Mouse (Mus musculus): ENCODE measurements around the gene Vat1l. TPM values are rescaled to one million over a fixed set of nuclear protein-coding genes. Genes with fewer than 3 reads are reported as not detected.

The Vat1l gene
- total RNA-seq, 2 experiments from 2014 or later: not detected

DNA sequence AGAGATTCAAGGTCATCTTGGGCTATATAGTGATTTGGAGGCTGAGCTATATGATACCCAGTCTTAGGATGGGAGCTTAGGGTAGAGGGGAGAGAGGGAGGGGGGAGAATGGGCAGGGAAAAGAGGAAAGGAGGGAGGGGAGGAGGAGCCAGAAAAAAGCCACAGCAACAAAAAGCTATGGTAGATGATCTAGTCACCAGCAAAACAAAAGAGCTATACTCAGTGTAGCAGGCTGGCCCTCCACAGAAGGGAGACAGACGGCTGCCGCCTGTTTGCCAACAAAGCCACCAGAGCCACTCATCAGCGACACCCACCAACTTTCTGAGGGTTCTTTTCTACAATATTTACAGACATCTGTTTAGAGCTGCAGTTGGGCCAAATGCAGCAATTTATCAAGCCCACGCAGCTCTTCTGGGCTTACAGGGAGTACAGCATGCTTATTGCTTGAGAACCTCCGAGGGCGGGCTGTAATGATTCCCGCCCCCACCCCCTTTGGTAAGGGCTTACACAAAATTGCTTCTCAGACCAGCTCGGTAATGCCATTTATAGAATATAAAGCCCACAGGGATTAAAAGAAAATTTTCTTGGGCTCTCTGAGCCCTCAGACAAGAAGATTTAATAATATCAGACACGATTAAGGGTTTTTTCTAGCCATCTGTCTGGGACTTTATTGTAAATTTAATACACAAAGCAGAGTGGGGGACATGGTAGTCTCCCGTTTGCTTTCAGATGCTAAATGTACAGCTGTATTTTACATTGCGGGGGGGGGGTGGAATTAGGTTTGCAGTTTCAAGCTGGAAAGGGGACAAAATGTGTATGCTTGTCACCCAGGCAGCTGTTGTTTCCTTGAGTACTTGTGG lies 89.7 kb downstream of the Vat1l start:
- no peak for ATAC-seq (replicated peaks; ENCODE audit: low FRiP score, low TSS enrichment, poor library complexity, severe bottlenecking)

DNA sequence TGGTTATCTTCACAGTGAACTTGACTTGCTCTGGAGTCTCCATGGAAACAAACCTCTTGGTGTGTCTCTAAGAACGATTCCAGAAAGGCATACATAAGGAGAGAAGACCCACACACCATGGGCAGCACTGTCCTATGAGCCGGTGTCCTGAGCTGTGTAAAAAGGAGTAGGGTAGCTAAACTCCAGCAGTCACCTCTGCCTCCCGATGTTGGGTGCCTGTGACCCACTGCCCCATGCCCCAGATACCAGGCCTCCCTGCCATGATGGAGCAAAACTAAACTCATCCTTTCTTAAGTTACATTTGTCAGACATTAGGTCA lies 90.3 kb downstream of the Vat1l start:
- ATAC-seq (replicated peaks; ENCODE audit: low FRiP score, low TSS enrichment, poor library complexity, severe bottlenecking): no peak

DNA sequence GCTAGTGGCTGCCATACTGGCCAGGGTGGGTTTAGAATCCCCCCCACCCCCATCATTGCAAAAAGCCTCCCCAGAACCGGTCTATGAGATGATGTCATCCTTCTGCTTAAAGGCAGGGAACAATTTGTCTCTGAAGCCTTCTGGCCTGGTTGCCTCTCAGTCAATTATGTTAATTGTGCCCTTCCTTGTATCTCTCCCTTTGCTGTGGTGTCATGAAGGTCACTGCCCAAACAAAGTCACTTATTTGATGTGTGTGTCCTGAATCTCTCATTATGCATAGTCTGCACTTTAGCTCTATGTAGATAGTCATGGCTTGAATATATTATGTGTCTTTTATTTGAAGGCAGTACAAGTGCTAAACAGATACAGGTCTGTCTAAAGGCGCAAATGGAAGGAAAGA lies 92.8 kb downstream of the Vat1l start:
- ATAC-seq (replicated peaks; ENCODE audit: low FRiP score, low TSS enrichment, poor library complexity, severe bottlenecking): no peak

DNA sequence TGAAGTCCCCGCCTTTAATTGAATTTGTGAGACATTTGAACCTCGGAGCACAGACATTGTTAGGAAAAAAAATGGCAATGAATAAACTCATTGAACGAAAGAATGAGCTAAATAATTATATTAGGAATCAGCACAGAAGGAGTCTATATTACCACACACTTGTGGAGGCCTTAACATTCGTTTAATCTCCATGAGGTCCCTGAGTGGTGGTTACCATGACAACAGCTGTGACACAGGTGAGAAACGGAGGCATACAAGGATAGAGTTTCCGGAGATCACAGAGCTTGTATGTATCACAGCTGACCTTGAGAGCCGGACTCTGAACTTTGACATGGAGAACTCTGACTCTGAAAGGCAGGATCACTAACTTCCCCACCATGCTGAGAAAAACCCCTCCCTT lies 94.7 kb downstream of the Vat1l start:
- no peak for ATAC-seq (replicated peaks; ENCODE audit: low FRiP score, low TSS enrichment, poor library complexity, severe bottlenecking)

DNA sequence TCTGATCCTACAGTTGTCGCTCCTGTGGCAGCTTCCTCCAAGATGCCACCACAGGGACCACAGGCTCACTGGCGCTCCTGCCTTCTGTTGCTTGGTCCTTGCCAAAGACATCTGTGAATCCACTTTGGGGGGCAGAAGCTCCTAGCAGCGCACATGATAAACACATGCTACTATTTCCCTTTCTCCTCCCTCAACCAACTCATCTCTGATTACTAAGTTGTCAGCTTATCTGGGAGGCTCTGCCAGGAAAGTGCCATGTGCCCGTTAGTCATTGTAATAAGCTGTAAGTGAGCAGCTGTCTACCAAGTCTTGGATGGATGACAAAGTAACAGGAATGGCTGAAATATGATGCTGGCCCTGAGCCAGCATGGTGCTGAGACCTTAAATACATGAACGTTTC lies 100.9 kb downstream of the Vat1l start:
- no peak for ATAC-seq (replicated peaks; ENCODE audit: low FRiP score, low TSS enrichment, poor library complexity, severe bottlenecking)

DNA sequence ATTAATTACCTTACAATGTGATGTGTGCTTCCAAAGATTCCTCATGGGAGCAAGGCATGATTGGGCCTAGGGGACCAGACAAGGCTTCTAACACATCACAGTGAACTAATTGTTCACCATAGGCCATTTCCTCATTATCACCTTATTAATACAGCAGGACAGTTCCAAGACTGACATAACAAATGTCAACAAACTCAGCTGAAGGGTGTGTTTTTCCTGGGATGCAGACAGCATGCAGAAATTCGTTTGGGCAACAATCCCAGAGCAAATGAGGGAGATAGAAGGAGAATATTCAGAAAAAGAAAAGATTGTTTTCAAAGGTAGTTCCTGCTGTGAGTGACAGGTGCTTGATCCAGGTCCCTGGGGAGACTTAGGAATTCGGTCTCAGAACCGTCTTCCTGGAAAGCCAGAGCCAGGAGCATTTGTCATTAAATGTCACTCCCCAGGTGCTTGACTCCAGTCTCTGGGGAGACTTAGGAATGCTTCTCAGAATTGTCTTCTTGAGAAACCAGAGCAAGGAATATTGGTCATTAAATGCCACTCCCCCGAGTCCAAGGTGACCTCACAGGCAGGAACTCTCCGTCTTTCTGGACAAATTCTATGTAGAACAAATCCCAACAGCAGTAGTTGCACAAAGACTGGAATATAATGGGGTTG lies 109.4 kb downstream of the Vat1l start:
- no peak for ATAC-seq (replicated peaks; ENCODE audit: low FRiP score, low TSS enrichment, poor library complexity, severe bottlenecking)

DNA sequence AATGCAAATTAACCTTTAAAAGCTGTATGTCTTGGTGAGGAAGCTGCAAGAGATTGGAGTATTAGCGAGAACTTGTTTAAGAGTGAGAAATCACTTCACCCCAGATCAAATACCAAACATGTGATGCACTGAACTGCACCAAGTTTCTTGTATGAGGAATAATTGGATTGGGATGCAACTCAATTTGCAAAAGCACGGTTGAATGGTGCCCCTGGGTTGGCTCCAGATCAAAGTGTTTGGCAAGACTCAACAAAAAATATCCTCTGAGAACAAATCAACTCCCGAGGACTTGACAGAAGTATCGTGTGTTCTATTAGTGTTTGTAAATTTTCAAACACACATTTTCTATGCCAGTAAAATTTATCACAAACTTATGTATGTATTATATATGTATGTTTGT lies 112.7 kb downstream of the Vat1l start:
- no peak for ATAC-seq (replicated peaks; ENCODE audit: low FRiP score, low TSS enrichment, poor library complexity, severe bottlenecking)

DNA sequence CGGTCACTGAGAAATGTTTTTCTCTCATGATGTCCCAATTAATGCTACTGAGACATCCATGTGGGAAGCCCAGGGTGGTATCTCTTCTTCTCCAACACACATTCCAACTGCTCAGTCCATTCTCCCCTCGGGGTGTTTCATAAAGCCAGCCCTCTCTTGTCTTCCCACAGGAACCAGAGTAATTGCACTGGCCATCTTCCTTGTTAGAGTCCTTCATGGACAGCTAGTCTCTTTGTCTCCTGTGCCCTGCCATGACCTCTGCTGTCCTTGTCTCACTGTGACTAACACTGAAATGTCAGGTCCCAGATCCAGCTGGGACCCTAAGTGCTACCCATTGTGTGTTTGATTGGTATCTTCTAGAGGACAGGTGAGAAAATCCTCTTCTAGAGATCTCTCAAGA lies 116.7 kb downstream of the Vat1l start:
- no peak for ATAC-seq (replicated peaks; ENCODE audit: low FRiP score, low TSS enrichment, poor library complexity, severe bottlenecking)

DNA sequence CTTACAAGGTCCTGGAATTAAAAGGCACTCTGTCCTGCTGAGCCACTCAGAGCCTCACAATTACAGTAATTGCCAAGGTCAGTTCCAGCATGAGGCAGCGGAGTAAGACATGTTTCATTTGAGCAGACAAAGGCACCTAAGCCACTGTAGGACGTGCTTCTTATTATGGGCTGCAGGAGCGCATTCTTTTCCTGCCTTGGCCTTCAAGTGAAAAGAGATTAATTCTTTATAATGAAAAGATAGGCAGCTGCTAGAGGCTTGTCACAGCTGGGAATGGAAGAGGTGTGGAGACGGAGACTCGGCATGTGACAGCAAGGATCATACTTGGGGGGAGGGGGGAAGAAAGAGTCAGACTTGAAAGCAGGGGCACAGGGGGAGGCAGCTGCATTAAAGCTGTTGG lies 126.5 kb downstream of the Vat1l start:
- no peak for ATAC-seq (replicated peaks; ENCODE audit: low FRiP score, low TSS enrichment, poor library complexity, severe bottlenecking)

DNA sequence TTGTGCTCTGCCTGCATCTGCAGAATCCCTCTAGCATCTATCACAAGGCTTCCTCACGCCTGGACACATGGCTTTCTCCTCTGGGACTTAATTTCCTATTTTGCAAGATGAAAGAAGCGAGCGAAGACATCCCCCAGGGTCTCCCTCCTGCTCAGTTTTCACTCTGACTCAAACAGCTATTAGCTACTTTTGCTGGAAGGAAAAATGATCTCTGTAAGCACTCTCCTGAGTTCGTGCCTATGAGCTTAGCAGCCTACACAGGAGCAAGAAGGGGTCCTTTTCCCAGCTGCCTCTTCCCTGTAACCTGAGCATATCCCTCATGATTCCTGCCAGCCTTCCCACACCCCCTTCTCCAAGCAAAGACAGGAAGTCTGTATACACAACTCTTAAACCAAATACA lies 127.5 kb downstream of the Vat1l start:
- no peak for ATAC-seq (replicated peaks; ENCODE audit: low FRiP score, low TSS enrichment, poor library complexity, severe bottlenecking)

DNA sequence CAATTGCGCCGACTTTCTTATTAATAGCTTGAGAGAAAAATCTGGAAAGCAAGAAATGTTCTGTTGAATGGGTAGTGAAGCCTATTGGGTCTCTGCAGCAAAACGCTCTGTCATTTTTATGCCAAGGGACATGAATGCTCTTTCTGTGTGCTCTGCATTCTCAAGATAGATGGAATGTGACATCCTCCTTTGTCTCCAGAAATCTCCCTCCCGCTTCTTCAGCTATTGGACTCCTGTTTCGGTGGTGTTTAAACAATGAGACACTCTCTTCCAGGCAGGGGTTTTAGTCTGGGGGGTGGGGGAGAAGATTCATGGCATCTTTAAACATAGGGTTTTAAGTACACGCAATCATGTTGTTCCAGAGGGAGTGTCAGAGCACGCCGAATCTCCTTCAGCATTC lies 130.3 kb downstream of the Vat1l start:
- ATAC-seq (replicated peaks; ENCODE audit: low FRiP score, low TSS enrichment, poor library complexity, severe bottlenecking): no peak

DNA sequence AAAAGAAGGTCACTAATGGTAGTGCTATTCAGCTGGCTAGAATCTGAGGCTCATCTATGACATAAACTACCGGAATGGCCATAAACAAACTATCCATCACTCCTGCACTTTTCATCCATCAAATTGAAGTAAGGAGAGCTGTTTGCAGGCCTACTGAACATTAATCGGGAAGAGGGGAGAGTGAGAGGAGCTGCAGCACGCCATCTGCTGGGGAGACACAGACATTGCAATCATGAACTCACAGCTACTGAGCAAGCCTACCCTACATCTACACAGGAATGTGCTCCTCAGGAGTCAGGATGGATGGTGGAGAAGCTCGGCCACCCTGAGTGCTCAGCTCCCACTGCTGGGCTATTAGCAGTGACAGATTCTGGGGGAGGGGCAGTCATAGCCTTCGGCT lies 136.9 kb downstream of the Vat1l start:
- ATAC-seq (replicated peaks; ENCODE audit: low FRiP score, low TSS enrichment, poor library complexity, severe bottlenecking): no peak; the same call in 1 of the 2 replicates

DNA sequence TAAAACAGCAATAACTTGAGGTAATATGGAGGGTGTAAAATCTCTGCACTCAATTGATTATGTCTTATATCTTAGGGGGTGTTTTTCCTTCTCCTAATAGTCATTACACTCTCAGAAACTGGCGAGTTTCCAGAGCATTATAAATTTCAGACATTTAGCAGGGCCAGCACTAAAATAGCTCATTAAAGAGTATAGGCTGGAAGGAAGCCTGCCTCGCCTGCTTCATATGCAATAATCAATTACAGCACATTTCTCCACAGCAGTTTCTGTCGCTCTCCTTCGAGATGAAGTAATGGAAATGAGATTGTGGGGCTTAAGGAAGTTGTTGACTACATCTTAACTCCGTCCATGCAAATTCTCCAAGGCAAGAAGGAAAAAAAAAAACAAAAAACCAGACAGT lies 139.4 kb downstream of the Vat1l start:
- ATAC-seq (replicated peaks; ENCODE audit: low FRiP score, low TSS enrichment, poor library complexity, severe bottlenecking): no peak

DNA sequence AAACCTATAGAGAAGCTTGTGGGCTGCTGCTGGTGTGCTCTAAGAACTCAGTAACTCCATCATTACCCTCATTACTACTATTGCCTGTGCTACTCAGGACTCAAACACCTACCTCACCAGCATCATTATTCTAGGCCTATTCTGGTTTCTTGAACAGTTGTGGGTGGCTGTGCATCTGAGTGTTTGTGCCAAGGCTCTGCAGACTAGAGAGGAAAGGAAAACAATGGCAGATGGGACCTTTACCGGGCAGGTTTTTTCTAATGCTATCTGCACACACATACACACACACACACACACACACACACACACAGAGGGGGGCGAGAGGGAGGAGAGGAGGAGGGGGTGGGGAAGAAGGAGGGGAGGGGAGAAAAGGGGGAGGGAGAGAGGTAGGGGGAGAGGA lies 140.6 kb downstream of the Vat1l start:
- no peak for ATAC-seq (replicated peaks; ENCODE audit: low FRiP score, low TSS enrichment, poor library complexity, severe bottlenecking)

DNA sequence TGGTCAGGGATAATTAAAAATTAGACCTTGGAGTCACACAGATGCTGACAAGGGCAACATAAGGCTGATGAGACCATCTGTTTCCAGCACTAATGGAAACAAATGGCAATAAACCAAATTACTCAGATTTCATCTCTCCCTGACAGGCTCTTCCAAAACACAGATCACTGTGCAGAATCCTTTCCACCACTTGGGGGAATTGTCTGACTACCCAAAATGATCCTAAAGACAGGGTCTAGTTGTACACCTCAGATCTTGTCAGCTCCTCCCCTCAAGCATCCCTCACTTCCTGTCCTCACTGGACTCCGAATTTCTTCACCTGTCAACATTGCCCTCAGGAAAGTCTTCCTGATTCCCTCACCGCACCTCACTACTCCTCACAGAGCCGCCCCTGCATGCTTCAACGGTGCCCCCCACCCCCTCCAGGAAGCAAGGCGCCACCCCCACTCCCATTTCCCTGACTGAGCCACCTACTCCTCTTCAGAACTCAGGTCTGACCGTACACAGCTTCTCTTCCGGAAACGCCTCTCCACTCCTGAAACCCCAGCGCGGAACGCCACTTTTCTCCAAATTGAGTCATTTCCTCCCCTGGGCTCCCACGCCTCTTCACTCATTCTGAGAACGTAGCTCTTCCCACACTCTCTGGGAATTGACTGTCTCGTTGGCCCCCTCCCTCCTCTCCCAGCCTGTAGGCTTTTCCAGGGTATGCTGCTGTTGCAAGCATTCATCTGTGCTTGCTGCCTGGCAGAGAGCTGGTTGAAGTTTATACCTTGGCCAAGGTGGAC lies 146.4 kb downstream of the Vat1l start:
- ATAC-seq (replicated peaks; ENCODE audit: low FRiP score, low TSS enrichment, poor library complexity, severe bottlenecking): no peak

DNA sequence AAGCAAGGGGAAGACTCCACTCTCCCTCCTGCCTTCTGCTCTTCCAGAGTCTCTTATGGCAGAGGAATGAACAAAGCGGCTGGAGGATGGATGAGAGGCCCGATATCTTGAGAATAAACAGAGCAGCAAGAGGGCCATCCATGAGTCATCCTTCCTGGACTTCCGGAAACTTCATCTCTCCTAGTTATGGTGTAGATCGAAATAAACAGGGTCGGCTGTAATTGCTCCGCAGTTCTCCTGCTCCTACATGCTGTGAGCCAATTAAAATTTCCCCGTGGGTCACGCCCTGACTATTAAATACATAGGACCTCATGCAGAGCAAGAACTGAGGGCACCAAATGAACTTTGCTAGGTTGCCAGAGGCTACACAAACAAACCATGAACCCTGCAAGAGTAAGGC lies 155.1 kb downstream of the Vat1l start:
- ATAC-seq (replicated peaks; ENCODE audit: low FRiP score, low TSS enrichment, poor library complexity, severe bottlenecking): no peak

DNA sequence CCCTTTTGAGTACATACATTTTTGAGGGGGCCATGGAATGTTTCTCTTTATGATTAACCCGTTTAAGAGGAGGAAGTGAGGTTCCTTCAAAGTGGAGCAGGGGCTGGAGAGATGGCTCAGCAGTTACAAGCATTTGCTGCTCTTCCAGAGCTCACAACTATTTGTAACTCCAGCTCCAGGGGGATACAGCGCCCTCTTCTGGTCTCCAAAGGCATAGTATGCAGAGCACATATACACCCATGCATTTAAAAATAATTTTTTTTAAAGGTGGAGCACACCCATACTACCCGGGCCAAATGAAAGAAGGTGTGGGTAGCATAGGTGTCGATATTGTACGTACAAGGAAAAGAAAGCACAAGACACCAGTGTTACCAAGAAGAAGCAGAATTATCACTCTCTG lies 157.8 kb downstream of the Vat1l start:
- no peak for ATAC-seq (replicated peaks; ENCODE audit: low FRiP score, low TSS enrichment, poor library complexity, severe bottlenecking)

DNA sequence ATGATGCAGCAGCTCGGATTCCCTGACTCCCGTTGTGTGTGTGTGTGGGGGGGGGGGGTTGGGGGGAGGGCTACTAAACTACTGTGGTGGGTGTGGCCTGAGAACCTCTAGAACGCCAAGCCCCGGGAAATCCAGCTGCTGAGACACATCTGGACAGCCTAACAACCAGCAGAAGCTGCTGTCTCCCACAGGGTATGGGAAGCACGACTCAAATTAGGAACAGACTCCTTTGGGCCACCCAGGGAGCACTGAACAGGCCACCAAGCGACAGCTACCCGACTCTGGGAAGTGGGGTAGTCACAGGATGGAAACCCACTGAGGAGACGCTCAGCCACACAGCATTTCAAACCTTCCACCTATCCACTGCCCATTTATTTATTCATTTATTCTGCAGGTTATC lies 158.2 kb downstream of the Vat1l start:
- no peak for ATAC-seq (replicated peaks; ENCODE audit: low FRiP score, low TSS enrichment, poor library complexity, severe bottlenecking)

DNA sequence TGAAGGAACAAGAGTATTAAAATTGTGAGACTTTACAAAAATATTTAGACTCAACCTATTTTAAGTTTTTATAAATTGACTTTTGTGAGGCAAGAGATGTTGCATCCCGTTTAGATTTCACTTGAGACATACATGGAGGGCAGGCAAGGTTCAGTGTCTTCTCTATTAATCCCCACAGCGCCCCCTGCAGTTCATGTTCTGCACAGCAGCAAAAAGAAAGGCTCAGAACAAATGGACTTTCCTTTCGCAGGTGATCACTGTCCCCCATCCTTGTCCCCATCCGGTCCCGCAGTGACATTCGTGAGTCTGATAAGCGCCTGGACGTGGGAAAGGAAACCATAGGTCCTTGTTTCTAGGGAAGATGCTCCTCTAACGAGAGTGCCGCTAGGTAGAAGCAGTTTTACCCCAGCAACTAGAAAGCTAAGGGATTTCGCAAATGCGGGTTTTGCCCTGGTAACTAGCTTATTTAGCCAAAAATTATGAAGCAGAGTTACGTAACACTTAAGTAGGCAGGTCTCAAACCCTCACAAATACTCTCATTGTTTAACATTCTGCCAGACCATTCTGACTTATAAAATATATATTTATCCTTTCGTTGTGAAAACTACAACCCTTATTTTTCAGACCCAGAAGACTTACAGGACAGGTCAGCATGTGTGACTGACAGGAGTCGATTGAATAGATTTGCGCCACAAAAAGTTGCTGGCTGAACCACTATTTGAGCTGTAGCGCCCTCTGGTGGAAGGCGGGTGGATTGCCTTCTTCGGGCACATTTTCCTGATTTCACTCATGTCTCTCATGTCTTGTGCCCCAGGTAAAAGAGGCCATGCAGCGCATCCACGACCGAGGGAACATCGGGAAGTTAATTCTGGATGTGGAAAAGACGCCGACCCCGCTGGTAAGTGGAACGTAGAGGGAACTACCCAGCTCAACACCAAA lies 163.9 kb downstream of the Vat1l start:
- peak; percentile 77 for ATAC-seq (replicated peaks; ENCODE audit: low FRiP score, low TSS enrichment, poor library complexity, severe bottlenecking)

DNA sequence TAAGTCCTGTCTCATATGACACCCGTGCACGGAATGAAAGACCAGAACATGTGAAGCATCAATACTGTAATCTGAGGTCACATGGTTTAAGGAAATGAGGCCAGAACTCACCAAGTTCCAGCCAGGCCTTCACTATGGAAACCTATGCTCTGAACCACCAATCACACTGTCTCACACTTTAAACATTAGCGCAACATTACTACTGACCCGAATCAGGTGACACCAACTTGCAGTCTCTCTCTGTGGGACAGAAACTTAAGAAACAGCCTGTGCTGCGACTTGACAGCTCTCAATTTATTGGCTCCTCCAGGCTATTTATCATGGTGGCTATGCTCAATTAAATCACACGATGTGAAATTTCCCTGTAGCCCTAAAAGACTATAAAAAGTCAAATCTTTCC lies 169.0 kb downstream of the Vat1l start:
- no peak for ATAC-seq (replicated peaks; ENCODE audit: low FRiP score, low TSS enrichment, poor library complexity, severe bottlenecking)

All from megakaryocyte-erythroid progenitor cell, adult 5-6 weeks (primary cell).